Mouse (Mus musculus): ENCODE data around the gene Ndufa7.
"Not testable (repeated sequence)": the region's sequence is repeated elsewhere in the genome, so short reads cannot be mapped to it uniquely, and the experiment has no call there.

The Ndufa7 gene

DNA sequence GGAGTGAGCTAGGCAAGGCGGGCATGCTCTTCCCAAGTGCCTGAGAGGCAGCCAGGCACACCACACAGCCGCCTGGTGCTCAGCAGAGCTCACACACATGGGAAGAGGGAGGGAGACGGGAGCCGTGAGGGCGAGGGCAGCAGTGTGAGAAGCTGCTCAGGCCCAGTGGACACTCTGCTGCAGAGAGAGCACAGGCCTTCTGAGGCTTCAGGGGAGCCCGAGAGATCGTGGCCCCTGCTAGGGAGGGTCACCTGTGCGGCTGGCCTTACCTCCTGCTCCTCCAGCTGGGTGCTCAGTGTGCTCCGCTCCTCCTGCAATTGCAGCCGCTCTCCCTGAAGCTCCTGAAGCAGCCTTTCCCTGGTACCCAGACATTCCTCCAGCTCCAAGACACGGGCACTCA, 59.9 kb downstream of the Ndufa7 start:
- DNase-seq, result not testable (repeated sequence)

DNA sequence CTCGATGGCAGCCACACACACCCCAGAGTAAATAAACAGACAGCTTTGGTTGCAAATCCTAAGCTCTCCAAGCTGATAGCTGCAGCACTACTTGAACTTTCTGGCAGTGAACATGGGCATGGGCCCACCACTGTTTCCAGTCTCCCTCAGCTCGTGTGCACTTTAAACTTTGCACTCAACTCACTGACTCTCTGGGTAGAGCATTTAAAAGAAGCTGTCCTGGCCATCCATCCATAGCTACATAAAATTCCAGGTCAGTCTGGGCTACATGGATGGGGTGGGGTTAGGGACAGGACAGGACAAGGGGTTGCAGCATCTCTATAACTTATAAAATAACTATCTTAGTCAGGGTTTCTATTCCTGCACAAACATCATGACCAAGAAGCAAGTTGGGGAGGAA, 63.4 kb downstream of the Ndufa7 start:
- DNase-seq, result not testable (repeated sequence)
